Mouse (Mus musculus): ENCODE data around the gene Arpc5.
"Not testable (repeated sequence)": the region's sequence is repeated elsewhere in the genome, so short reads cannot be mapped to it uniquely, and the experiment has no call there.

Gene Arpc5

DNA sequence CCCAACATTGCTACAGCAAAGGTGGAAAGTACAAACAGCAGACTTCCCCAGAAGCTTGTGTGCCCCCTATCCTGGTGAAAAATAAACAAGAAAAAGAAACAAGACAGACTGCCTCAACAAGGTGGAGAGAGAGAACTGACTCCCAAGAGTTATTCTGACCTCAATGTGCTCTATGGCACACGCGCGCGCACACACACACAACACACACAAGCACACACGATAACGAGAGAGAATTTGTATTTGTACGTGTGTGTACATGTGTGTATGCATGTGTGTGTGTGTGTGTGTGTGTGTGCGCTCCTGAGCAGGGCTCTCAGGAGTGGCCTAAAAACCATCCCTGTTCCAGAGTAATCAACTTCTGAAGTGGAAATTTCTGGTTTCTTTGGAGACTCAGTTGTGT, 18.3 kb downstream of the Arpc5 start:
- no peak for DNase-seq

DNA sequence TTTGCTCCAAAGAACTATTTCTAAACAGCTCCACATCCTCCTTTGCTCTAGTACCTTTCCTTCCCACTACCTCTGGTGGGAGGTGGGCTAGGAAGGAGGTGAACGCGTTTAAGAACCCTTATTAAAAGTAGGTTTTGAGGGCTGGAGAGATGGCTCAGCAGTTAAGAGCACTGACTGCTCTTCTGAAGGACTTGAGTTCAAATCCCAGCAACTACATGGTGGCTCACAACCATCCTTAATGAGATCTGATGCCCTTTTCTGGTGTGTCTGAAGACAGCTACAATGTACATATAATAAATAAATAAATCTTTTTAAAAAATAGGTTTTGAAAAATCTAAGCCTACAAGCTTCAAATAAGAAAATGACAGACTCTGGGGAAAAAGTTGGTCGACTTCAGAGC, 19.1 kb downstream of the Arpc5 start:
- DNase-seq: not testable (repeated sequence)

DNA sequence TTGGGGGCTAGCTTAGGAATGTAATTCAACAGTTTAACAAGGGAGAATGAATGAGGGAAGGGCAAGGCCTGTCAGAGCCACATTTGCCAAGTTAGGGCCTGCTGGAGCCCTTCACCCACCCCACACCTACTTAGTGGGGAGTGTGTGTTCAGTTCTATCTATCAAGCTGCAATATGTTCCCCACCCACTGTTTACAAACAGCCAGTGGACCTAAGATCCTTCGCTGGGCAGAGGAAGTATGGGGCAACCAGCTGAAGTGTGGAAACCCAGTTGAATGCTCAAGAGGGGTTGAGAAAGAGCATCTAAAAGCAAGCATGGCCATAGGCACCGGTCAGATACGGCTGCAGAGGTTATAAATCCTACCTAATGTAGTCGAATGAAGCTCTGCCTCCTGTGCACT, 20.6 kb downstream of the Arpc5 start:
- no peak for DNase-seq

DNA sequence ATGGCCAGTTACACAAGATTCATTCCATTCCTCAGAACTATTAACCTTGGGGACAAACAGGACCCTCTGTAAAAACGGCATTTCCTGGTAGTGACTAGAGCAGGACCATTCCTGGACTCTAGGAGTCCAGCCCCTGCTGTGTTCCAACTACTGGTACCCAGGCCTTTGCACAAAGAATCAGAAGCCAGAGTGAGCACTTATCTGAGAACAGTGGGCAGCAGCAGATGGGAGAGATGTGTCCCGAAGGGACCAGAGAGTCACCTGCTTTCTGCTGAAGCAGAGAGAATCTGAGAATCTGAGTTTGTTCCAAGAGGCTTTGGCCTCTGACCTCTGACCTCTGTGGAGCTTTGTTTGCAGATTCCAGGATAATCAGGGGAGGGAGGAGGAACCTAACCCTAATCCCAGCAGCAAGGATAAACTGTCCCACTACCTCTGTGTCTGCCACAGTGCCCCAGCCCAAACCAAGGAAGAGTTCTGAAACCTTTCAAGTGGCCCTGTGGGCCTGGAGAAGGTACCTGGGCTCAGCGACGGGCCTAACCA, 21.8 kb downstream of the Arpc5 start:
- no peak for DNase-seq

DNA sequence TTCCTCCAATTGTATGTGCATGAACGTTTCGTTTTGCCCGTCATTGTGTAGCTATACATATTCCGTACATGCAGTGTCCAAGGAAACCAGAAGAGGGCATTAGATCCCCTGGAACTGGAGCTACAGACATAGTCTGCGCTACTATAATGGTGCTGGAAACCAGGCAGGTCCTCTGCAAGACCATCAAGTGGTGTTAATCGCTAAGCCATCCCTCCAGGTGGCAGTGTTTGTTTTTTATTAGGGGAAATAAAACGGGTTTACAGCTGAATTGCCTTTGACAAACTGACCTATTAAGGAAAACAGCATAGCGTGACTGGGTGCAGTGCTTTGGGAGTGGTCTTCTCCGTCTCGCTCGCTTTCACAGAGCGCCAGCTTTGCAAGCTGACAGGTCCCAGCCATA, 23.9 kb downstream of the Arpc5 start:
- DNase-seq: peak in 1 of 2 experiments; percentile 55

DNA sequence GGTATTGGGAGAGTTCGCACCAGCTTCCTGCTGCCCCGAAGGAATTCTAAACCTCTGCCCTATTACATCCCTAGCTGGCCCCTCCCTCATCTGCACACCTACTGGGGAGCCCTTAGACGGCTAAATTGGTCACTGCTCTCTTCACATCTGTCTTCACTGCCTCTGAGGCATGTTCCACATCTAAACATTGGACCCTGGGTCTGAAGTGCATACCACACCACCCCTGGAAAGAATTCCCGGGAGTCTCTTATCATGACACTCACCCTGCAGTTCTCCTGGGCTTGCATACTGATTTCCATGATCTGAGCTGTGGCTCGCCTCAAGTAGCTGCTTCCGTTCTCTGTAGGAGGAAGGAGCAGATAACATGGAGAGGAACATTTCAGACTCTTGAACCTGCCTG, 24.5 kb downstream of the Arpc5 start:
- DNase-seq: no peak

DNA sequence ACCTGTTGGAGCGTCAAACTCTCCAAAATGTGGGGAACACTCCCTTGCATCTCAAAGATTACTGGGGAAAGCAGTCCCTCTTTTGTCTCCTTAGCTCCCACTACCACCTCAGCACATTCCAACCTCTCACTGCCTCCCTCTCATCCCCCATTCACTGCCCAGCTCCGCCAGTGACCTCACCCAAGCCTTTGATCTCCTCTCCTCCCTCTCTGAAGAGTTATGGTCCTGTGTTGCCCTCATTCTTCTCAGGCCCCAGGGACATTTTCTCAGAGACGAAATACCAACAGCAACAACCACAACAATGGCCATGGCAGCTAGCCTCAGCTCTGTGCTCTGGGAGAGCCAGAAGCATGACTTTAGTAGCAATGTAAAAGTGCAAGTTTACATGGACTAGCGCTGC, 24.9 kb downstream of the Arpc5 start:
- DNase-seq: no peak

DNA sequence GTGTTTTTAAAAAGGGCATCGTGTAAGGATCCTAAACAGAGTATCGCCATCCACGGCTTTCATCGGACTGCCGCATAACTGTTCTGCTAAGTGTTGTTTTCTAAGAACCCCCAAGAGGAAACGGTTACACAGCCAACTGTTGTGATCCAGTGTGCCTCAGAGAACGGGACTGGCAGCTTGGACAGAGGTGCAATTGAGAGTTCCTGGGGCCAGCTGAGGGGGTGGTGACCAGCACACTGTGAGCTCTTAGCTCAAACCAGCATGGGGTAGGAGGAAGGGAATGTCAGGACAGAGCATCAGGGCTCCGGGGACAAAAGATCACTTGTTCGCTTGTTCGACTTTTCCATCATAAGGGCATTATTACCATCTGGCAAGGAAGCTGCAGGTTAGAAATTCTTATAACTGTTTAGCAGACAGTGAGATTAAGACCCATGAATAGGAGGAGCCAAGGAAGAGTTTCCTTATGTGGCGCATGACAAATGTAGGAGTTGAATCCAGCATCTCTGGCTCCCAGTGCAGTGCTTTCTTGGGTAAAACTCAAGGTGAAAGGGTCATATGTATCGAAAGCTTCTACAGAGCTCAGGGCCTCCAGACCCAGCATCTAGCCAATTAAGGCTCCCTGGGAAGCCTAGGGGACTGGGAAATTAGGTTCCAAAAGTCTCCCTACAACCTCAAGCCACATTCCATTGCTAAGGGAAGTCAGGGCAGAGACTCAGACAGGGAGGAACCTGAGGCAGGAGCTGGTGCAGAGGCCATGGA, 26.6 kb downstream of the Arpc5 start:
- no peak for DNase-seq

DNA sequence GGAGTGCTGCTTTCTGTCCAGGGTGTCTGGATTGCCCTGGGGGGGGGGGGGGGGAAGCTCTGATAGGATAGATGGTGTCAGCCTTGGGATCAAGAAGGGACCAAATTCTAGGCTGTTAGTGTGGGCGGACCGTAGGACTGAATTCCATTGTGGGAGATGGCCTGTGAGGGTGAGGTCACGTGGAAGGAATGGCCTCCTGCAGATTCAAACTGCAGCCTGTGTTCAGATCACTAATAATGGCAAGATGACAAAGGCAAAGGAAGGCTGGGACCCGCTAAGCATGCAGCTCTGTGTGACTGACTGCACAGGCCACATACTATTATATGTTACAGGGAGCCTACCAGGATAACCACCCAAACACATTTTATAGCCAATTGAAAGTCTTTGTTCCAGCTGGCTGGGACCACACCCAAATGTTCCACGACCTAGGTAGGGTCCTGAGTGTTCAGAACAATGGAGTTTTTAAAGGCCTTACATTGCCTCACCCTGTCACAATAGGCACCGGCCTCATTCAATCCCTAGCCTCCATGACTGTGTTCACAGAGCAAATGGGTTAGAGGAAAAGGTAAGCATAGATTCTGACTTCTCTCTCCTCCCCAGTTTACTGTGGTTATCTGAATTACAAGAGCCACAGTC, 27.3 kb downstream of the Arpc5 start:
- no peak for DNase-seq

DNA sequence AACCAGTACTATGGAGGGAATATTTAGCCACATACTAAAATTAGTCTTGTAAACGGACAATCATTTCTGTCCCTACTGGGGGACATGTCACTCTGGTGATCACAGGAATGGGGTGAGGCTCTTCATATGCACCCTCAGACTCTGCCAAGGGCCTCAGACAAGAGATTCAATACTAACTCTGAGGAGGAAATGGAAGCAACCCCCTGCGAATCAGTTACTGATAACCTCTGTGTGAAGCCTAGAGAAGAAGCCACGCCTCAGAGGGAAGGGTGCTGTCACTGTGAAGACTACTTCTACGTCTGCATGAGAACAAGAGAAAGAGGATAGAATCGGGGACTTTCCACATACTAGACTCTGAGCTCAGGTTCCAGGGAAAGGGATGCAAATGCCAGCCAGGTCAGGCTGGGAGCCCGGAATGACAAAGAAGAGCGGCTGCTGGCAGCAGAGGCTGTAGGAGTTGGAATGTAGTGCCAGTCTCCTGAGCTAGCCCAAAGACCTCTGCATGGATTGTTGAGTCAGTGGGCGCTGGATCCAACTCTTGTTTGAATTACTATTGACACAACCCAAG, 29.4 kb downstream of the Arpc5 start:
- DNase-seq: no peak

DNA sequence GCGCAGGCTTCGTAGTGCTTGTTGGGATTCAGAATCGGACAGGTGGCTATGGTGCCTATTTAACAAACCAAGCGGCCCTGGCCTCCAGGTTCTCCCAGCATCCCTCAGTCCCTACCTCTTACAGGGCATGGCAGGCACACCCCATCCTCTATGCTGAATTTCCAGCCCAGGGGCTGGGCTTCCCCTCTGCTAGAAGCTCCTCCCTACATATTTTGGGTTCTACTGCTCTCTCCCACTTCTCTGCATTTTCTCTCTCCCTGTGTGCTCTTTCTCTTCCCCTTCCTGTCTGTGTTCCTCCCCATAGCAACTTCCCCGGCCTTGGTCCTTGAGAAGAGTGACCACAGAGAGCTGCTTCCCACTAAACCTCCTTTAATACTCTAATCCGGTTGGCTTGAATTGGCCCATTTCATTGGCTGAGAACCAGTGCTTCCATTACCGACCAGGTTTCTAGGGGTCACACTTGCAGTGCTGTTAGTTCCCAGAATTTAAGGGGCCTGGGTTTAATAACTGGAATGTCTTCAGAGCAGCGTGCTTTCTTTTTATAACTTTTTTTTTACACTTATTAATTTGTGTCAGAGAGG, 30.4 kb downstream of the Arpc5 start:
- DNase-seq: no peak

DNA sequence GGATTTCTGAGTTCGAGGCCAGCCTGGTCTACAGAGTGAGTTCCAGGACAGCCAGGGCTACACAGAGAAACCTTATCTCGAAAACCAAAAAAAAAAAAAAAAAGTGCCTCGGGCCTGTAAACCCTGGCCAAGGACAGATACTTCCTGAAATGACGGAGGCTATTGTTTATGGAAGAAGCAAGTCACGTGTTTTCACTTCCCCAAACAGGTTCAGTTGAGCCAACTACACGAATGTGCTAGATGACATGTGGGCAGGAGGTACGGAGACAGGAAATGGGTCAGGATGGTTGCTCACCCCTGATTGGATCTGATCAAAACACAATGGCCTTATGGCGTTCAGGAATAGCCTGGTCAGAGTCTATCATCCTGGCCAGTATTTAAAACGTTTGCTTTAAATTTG, 31.8 kb downstream of the Arpc5 start:
- DNase-seq: no peak

DNA sequence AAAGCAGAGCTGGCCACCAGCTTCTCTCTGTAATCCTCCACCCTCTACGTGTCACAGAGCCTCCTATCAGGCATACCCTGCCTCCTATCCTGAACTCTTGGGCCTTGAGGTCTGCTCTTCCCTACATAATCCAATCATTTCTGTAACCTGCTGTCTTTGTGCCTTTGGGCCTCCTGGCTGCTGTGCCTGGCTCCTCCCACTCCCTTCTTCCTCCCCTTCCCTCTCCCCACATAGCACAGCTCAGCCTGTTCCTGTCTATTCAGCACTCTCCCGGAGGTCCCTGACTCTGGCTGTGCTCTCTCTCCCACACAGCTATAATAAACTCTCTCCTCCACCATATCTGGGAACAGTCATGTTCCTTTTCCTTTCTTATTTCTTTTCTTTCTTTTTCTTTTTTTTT, 33.6 kb downstream of the Arpc5 start, which contains the start of gene Ncf2:
Gene Ncf2 (plus strand): TSS at position 298 of the 400 bp plus-strand sequence.
- no peak for DNase-seq

DNA sequence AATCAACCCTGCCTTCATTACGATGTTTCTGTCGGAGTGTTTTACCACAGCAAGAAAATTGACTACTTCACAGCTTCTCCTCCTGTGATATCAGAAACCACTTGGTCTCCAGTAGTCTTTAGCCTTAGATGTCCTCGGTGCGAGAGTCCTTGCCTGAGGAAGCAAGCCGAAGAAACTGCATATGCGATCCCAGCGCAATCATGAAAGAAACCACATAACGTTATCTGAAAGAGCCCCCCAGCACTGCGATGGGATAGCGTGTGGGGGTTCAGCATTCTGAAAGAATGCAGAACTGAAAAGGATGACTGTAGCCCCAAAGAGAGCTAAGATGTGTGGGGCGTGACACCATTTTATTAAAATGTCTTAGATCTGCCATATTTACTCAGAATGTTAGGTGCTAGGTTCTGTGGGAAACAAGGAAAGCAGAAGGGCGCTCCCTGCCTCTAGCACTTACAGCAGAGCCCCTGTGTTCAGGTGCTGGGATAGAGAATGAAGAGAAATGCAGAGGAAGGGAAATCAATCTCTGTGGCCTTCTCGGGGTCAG, 34.4 kb downstream of the Arpc5 start:
- no peak for DNase-seq

DNA sequence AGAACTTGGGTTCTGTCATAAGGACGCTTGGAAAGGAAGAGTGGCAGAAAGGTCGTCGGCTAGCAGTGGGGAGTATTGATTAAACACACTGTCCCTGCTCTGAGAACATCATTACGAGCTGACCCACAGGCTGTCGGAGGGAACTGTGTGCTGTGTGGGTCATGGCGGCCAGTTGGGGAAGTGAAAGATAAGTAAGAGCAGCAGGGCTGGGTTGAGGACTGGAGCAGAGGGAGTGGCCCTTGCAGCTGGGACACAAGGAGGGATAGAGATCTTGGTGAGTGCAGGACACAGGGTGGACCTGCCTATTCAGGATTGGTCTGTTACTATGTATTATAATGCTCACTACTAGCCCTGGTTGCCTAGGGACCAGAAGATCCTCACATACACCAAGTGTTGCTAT, 38.6 kb downstream of the Arpc5 start:
- no peak for DNase-seq

DNA sequence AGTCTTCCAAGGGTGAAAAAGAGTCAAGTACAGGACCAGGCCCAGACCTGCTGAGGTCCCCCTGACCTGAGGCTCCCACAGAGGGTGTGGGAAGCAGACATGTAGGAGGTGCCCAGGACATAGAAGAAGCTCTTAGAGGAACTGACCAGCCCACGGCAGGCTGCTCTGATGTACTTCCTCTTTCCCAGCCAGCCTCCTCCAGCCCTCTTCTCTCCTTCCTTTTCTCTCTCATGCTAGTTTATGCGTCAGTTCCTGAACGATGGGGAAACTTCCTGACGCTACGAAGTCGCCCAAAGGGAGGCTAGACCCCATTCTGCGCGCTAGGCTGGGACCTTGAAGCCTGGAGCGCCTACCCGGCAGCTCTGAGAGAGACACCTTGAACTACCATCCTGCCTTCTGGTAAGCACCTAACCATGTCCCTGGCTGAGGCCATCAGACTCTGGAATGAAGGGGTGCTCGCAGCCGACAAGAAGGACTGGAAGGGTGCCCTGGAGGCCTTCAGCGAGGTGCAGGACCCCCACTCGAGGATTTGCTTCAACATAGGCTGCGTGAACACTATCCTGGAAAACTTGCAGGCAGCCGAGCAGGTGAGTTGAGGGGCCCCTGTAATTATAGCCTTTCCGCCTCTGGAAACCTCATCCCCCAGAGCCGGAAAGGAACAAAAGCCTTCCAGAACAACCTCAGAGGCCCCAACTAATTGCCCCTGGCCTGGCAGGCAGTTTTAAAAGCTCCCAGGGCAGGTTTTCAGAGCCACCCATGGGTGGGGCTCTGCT, 41.5 kb downstream of the Arpc5 start:
- peak; percentile 46 to 48 for DNase-seq

DNA sequence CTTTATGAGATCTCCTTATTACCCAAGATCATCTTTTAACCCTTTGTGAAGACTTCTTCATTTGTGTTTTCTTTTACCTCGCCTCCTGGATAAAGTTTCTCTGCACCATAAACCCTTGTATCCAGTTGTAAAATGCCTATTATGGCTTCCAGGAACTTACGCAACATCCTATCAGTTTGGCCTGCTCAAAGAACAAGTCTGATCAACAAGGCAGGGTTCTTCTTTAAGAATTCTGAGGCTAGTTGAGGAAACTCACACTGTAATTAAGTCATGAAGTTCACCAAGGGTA, 42.0 kb downstream of the Arpc5 start:
- no peak for DNase-seq

DNA sequence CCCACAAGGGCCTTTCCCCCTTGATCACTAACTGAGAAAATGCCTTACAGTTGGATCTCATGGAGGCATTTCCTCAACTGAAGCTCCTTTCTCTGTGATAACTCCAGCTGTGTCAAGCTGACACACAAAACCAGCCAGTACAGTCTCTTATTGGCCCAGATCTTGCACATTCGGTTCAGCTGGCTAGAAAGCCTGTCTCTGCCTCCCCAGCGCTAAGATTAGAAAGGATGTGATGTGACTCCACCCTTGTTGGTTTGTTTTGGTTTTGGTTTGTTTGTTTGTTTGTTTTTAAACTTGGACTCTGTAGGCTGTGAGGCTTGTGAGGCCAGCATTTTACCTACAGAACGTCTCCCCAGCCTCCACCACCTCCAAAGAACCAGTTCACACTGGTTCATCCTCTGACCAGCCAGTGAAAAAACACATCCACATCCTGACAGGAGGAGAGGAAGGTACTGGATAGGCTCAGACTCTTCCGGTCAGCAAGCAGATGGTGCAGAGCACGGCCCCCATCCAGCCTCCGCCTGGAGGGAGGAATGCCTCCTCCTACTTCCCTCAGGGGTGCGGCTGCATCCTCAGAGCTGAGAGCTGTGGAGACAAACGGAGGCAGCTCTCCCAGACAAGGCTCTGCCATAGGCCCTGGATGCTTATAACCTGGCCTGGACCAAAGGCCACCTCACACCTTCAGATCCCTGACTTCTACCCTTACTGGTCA, 43.4 kb downstream of the Arpc5 start:
- no peak for DNase-seq

DNA sequence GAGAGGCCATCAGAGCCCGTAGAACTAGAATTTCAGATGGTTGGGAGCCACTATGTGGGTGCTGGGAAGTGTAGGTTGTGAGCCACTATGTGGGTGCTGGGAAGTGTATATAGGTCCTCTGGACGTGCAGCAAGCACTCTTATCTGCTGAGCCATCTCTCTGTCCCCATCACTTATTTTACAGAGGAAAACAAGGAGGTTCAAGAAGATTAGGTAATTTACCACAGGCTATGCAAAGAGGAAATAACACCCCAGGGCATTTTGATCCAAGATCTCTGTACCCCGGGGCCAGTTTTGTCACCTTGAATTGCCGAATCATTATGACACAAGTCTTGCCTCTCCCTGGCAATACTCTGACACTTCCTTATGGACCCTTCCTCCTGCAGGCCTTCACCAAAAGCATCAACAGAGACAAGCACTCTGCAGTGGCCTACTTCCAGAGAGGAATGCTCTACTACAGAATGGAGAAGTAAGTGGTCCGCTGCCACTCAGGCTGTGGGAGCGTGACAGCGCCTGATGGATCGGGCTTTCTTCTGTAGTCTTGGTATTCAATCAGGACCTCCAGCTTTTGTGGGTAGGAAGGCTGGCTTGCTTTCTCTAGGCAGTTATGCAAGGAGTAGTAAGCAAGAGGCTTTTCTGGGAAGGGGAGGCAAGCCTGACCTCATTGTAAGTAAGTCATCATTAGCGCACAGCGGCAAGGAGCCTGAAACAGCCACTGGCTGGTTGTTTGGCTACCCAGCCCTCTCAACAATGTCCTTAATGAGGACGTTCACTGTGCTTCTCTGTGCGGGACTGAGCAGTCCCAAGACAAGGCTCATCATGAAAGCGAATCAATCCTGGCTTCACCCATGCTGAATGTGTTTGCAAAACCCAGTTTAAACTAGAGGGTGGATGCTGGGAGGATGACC, 44.4 kb downstream of the Arpc5 start:
- DNase-seq: no peak

DNA sequence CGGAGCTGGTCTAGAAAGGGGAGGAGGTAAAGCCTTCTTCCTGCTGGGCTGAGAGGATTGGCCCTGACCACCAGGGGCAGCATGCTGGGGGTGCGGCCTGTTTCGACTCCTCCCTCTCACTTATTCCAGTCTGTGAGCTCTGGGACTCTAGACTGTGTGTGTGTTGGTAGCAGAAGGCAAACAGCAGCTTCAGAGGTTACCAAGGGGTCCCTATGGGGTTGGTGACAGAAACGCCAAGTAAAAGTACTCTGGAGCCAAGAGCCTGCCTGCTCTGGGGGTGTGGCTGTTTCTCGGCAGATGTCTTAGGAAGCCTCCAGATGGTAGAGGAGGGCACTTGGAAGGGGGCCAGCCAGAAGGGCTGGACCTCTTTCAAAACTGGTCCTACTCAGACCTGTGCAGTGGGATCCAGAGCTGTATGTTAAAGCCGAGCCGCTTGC, 48.9 kb downstream of the Arpc5 start:
- no peak for DNase-seq
